Mouse (Mus musculus) liver, postnatal 0 days (tissue): ENCODE results near the gene Thtpa.

Experiments used
- CTCF ChIP-seq: sonication (generic); IDR thresholded peaks from 2 replicates; pipeline ENCODE4 v1.5.1; 2016; ENCODE audit warnings: antibody characterized with exemption, low read depth
- EP300 ChIP-seq: IDR thresholded peaks from 2 replicates; pipeline ENCODE4 v1.6.1; 2016; ENCODE audit warnings: antibody characterized with exemption, low read depth, mild to moderate bottlenecking

DNA sequence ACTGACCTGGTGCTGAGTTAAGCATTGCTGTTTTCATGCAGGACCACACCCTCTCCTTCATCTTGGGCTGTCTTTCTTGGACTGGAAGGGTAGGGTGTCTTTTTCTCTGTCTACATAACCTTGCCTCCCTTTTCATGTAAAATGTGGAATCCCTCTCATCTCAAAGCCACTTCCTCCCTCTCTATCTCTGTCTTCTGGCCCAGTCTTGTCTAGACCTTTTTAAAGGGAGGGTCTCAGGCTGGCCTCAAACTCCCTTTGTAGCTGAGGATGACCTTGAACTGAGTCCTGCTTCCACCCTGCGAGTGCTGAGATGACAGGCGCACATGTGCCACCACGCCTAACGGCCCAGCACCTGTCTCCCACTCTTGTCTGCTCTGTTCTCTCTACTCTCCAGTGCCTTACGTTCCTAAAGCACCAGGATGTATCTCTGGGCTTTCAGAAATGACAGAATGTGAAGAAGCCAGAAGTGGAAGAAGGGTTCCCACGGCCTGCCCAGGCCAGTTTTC lies 8.5 kb upstream of the Thtpa start:
- TF ChIP-seq CTCF: no peak
- no peak for TF ChIP-seq EP300
